Mouse (Mus musculus) heart, postnatal 0 days (tissue): ENCODE results near the gene Tbc1d23. TPM values are rescaled to one million over a fixed set of nuclear protein-coding genes. Genes with fewer than 3 reads are reported as not detected.

ENCODE experiments used
- ATAC-seq: fragments of 200-750 bp; cut with Nextera tagmentation; 2 replicates; pipeline ENCODE4 v1.8.0; 2017; ENCODE audit warnings: low read depth, moderate number of reproducible peaks, moderate library complexity; ENCODE audit not compliant: insufficient read depth
- DNase-seq: peaks from one replicate; pipeline ENCODE4 v3.0.0-alpha.2; 2016; ENCODE audit warnings: low spot score
- H3K27ac ChIP-seq: fragments of 300-500 bp; sonication (generic); 2 replicates; pipeline ENCODE4 v1.5.1; 2014; ENCODE audit warnings: low read depth, mild to moderate bottlenecking
- H3K27me3 ChIP-seq: fragments of 300-500 bp; sonication (generic); 2 replicates; pipeline ENCODE4 v1.6.1; 2014; ENCODE audit warnings: low read length, mixed read lengths; ENCODE audit not compliant: control insufficient read depth, insufficient read depth
- H3K36me3 ChIP-seq: fragments of 300-500 bp; sonication (generic); replicated peaks from 2 replicates; pipeline ENCODE4 v1.6.1; 2014; ENCODE audit warnings: low read length, mixed read lengths; ENCODE audit not compliant: control insufficient read depth, insufficient read depth
- H3K4me1 ChIP-seq: fragments of 300-500 bp; sonication (generic); 2 replicates; pipeline ENCODE4 v1.6.1; 2014; ENCODE audit warnings: antibody characterized with exemption; ENCODE audit not compliant: control insufficient read depth, insufficient read depth
- H3K4me2 ChIP-seq: fragments of 300-500 bp; sonication (generic); 2 replicates; pipeline ENCODE4 v1.6.1; 2014; ENCODE audit warnings: low read depth, mild to moderate bottlenecking, low read length, moderate library complexity
- H3K4me3 ChIP-seq: fragments of 300-500 bp; sonication (generic); 2 replicates; pipeline ENCODE4 v1.5.1; 2014; ENCODE audit warnings: low read depth, low read length
- H3K9ac ChIP-seq: fragments of 300-500 bp; sonication (generic); replicated peaks from 2 replicates; pipeline ENCODE4 v1.6.1; 2014; ENCODE audit warnings: low read depth, low read length, mixed read lengths
- H3K9me3 ChIP-seq: fragments of 300-500 bp; sonication (generic); replicated peaks from 2 replicates; pipeline ENCODE4 v1.6.1; 2016; ENCODE audit warnings: low read length; ENCODE audit not compliant: control insufficient read depth
- CTCF ChIP-seq: IDR thresholded peaks from 2 replicates; pipeline ENCODE4 v1.5.1; 2016; ENCODE audit warnings: antibody characterized with exemption, control low read depth, low read depth
- EP300 ChIP-seq: IDR thresholded peaks from 2 replicates; pipeline ENCODE4 v1.6.1; 2016; ENCODE audit warnings: antibody characterized with exemption, low read depth
- WGBS: fragments of 180-500 bp; shearing (Covaris S2); extraction: QIAGEN DNeasy Blood & Tissue Kit; methylation state at CpG from one replicate; pipeline ENCODE4 v1.1.7; 2014; 5-methylcytosine and 5-hydroxymethylcytosine counted together
- polyA plus RNA-seq: library from polyadenylated mRNA; unstranded; fragments of >200 nt; fragmentation: Nextera tagmentation; extraction: Ambion mirVana; gene quantifications from 2 replicates; pipeline ENCODE4 v1.2.1, GENCODE M21; 2015
- total RNA-seq: library from RNA; depleted of rRNA; stranded (reverse); fragments of >200 nt; gene quantifications from 2 replicates; pipeline ENCODE4 v1.2.3, GENCODE M21; 2014; ENCODE audit warnings: low replicate concordance

Tbc1d23 gene
- total and polyA plus RNA-seq, 2 experiments from 2014 or later = 13.4 to 19.3 TPM

GRCm38 (mm10) chr16:57166611-57167513, 64.4 kb downstream of the Tbc1d23 start, which contains the start of gene Nit2:
Gene Nit2, minus strand, starts transcription at chr16:57167341.
- WGBS = under 1% methylated on average over 58 of the region's 58 CpGs
- Histone ChIP-seq H3K4me1 (no peaks in the 10 kb centered on the region), H3K4me2 (peak within 1 kb of the TSS; percentile 86), H3K9ac (peak within 1 kb of the TSS; percentile 75), H3K4me3 (peak within 1 kb of the TSS; percentile 78), H3K27ac (peak within 1 kb of the TSS; percentile 92), H3K36me3 (peaks cover 32% of the 10 kb centered on the region), H3K27me3 (no peaks in the 10 kb centered on the region), H3K9me3 (no peaks in the 10 kb centered on the region)
- peak; percentile 99 for ATAC-seq
- TF ChIP-seq EP300 = no peak
- TF ChIP-seq CTCF = peak; percentile 63
- DNase-seq = peak; percentile 91

GRCm38 (mm10) chr16:57166086-57166485, 65.2 kb downstream of the Tbc1d23 start:
- H3K36me3 ChIP-seq = peaks cover 26% of the 10 kb centered on the region
- ATAC-seq (no peak), DNase-seq (no peak)
- no peak overlapping the region; the same call in 1 of the 2 replicates for H3K27ac ChIP-seq
- TF ChIP-seq EP300 (no peak), CTCF (no peak)
- peak overlapping the region; percentile 75; the same call in 1 of the 2 replicates for H3K9ac ChIP-seq
- H3K4me1 ChIP-seq = no peaks in the 10 kb centered on the region
- no peaks in the 10 kb centered on the region for H3K27me3 ChIP-seq
- peak overlapping the region; percentile 86 for H3K4me2 ChIP-seq
- peak overlapping the region; percentile 78; the same call in 1 of the 2 replicates for H3K4me3 ChIP-seq
- 66% methylated on average over 6 of the region's 6 CpGs for WGBS
- H3K9me3 ChIP-seq = no peaks in the 10 kb centered on the region

- H3K27ac ChIP-seq = no peak overlapping the region
- H3K4me3 ChIP-seq = no peak overlapping the region
- DNase-seq (no peak), ATAC-seq (no peak)
- peaks cover 23% of the 10 kb centered on the region for H3K36me3 ChIP-seq
- H3K27me3 ChIP-seq = no peaks in the 10 kb centered on the region
- H3K9ac ChIP-seq = no peak overlapping the region
- WGBS = 90% methylated on average over 5 of the region's 5 CpGs
- H3K4me1 ChIP-seq = no peaks in the 10 kb centered on the region
- no peak for TF ChIP-seq CTCF
- TF ChIP-seq EP300 = no peak
- no peak overlapping the region for H3K4me2 ChIP-seq
- H3K9me3 ChIP-seq = no peaks in the 10 kb centered on the region
These were observed 66.1 kb downstream of the Tbc1d23 start for GRCm38 (mm10) chr16:57165157-57165556.

GRCm38 (mm10) chr16:57163694-57164093, 67.6 kb downstream of the Tbc1d23 start:
- DNase-seq (no peak), ATAC-seq (no peak)
- Histone ChIP-seq H3K4me2 (no peak overlapping the region), H3K27me3 (no peaks in the 10 kb centered on the region), H3K4me3 (no peak overlapping the region), H3K27ac (no peak overlapping the region), H3K4me1 (no peaks in the 10 kb centered on the region), H3K9ac (no peak overlapping the region), H3K36me3 (peaks cover 26% of the 10 kb centered on the region), H3K9me3 (no peaks in the 10 kb centered on the region)
- 87% methylated on average over 1 of the region's 1 CpGs for WGBS
- TF ChIP-seq EP300 (no peak), CTCF (no peak)

- Histone ChIP-seq H3K9me3 (no peaks in the 10 kb centered on the region), H3K27ac (no peak overlapping the region), H3K4me1 (no peaks in the 10 kb centered on the region), H3K9ac (no peak overlapping the region), H3K27me3 (no peaks in the 10 kb centered on the region), H3K36me3 (peaks cover 33% of the 10 kb centered on the region), H3K4me3 (no peak overlapping the region), H3K4me2 (no peak overlapping the region)
- 86% methylated on average over 5 of the region's 5 CpGs for WGBS
- DNase-seq (no peak), ATAC-seq (no peak)
- no peak for TF ChIP-seq CTCF
- no peak for TF ChIP-seq EP300
These were observed 68.5 kb downstream of the Tbc1d23 start for GRCm38 (mm10) chr16:57162841-57163240.
